Mouse (Mus musculus) stomach, embryonic 16.5 days (tissue): Measurements from ENCODE around the gene Ciao1. TPM values are rescaled to one million over a fixed set of nuclear protein-coding genes. Genes with fewer than 3 reads are reported as not detected.

Experiments used
- ATAC-seq: fragments of 200-750 bp; cut with Nextera tagmentation; 2 replicates; pipeline ENCODE4 v1.8.0; 2017; ENCODE audit warnings: moderate number of reproducible peaks, moderate TSS enrichment; ENCODE audit not compliant: insufficient read depth, low FRiP score
- H3K27ac ChIP-seq: fragments of 300-500 bp; sonication (generic); 2 replicates; pipeline ENCODE4 v1.5.1; 2014; ENCODE audit warnings: low read length
- H3K27me3 ChIP-seq: fragments of 300-500 bp; sonication (generic); 2 replicates; pipeline ENCODE4 v1.6.1; 2014; ENCODE audit warnings: low read length, control low read depth, mixed read lengths; ENCODE audit not compliant: control insufficient read depth, insufficient read depth
- H3K36me3 ChIP-seq: fragments of 300-500 bp; sonication (generic); 2 replicates; pipeline ENCODE4 v1.6.1; 2014; ENCODE audit warnings: low read length; ENCODE audit not compliant: control insufficient read depth, insufficient read depth
- H3K4me1 ChIP-seq: fragments of 300-500 bp; sonication (generic); 2 replicates; pipeline ENCODE4 v1.6.1; 2014; ENCODE audit warnings: low read length, control low read depth, mixed read lengths; ENCODE audit not compliant: control insufficient read depth, insufficient read depth
- H3K4me2 ChIP-seq: fragments of 300-500 bp; sonication (generic); 2 replicates; pipeline ENCODE4 v1.6.1; 2014; ENCODE audit warnings: low read depth, low read length, mixed read lengths
- H3K4me3 ChIP-seq: fragments of 300-500 bp; sonication (generic); replicated peaks from 2 replicates; pipeline ENCODE4 v1.5.1; 2014; ENCODE audit warnings: mild to moderate bottlenecking, low read length
- H3K9ac ChIP-seq: fragments of 300-500 bp; sonication (generic); 2 replicates; pipeline ENCODE4 v1.6.1; 2014; ENCODE audit warnings: low read length
- H3K9me3 ChIP-seq: fragments of 300-500 bp; sonication (generic); replicated peaks from 2 replicates; pipeline ENCODE4 v1.6.1; 2016; ENCODE audit warnings: low read length, control low read depth; ENCODE audit not compliant: control insufficient read depth
- WGBS: fragments of 180-500 bp; shearing (Covaris S2); extraction: QIAGEN DNeasy Blood & Tissue Kit; methylation state at CpG from one replicate; pipeline ENCODE4 v1.1.7; 2014; 5-methylcytosine and 5-hydroxymethylcytosine counted together
- polyA plus RNA-seq: library from polyadenylated mRNA; unstranded; fragments of >200 nt; fragmentation: Nextera tagmentation; extraction: Ambion mirVana; gene quantifications from 2 replicates; pipeline ENCODE4 v1.2.1, GENCODE M21; 2015

Gene Ciao1
- polyA plus RNA-seq, 1 experiment from 2014 or later, result 58.7 TPM

- no peak overlapping the region for H3K4me2 ChIP-seq
- 62% methylated on average over 3 of the region's 3 CpGs for WGBS
- H3K27me3 ChIP-seq, result no peaks in the 10 kb centered on the region
- no peaks in the 10 kb centered on the region for H3K9me3 ChIP-seq
- peaks cover 17% of the 10 kb centered on the region for H3K4me1 ChIP-seq
- no peak overlapping the region for H3K4me3 ChIP-seq
- H3K36me3 ChIP-seq, result peaks cover 2% of the 10 kb centered on the region; the same call in 1 of the 2 replicates
- no peak overlapping the region for H3K9ac ChIP-seq
- ATAC-seq, result no peak
- no peak overlapping the region for H3K27ac ChIP-seq
These were observed 4.4 kb upstream of the Ciao1 start for GRCm38 (mm10) chr2:127251880-127252527.

- Histone ChIP-seq H3K4me2 (no peak overlapping the region), H3K36me3 (no peaks in the 10 kb centered on the region), H3K4me3 (no peak overlapping the region), H3K9ac (no peak overlapping the region), H3K9me3 (no peaks in the 10 kb centered on the region), H3K27me3 (no peaks in the 10 kb centered on the region), H3K27ac (no peak overlapping the region), H3K4me1 (peaks cover 23% of the 10 kb centered on the region)
- ATAC-seq, result no peak
- 62% methylated on average over 3 of the region's 3 CpGs for WGBS
These were observed 3.8 kb upstream of the Ciao1 start for GRCm38 (mm10) chr2:127251457-127251856.

- Histone ChIP-seq H3K27ac (no peak overlapping the region), H3K9me3 (no peaks in the 10 kb centered on the region), H3K4me2 (no peak overlapping the region), H3K4me3 (no peak overlapping the region), H3K4me1 (peaks cover 23% of the 10 kb centered on the region), H3K9ac (no peak overlapping the region), H3K27me3 (no peaks in the 10 kb centered on the region), H3K36me3 (0 out of 2 replicates have a peak, but pooled peaks cover 3% of the 10 kb centered on the region)
- no peak for ATAC-seq
- WGBS, result 88% methylated on average over 9 of the region's 9 CpGs
These were observed 2.8 kb upstream of the Ciao1 start for GRCm38 (mm10) chr2:127250291-127251008.

GRCm38 (mm10) chr2:127248334-127249004 lies 853 bp upstream of the Ciao1 start:
- peaks cover 7% of the 10 kb centered on the region for H3K36me3 ChIP-seq
- H3K4me3 ChIP-seq, result peak overlapping the region; percentile 93
- no peaks in the 10 kb centered on the region for H3K9me3 ChIP-seq
- H3K27me3 ChIP-seq, result no peaks in the 10 kb centered on the region
- WGBS, result under 1% methylated on average over 39 of the region's 39 CpGs
- peak overlapping the region; percentile 89 for H3K9ac ChIP-seq
- H3K4me1 ChIP-seq, result peaks cover 23% of the 10 kb centered on the region
- peak overlapping the region; percentile 84 for H3K4me2 ChIP-seq
- peak; percentile 52 for ATAC-seq
- H3K27ac ChIP-seq, result peak overlapping the region; percentile 78

- Histone ChIP-seq H3K9ac (no peak overlapping the region), H3K27me3 (no peaks in the 10 kb centered on the region), H3K27ac (no peak overlapping the region), H3K4me1 (no peaks in the 10 kb centered on the region), H3K4me2 (no peak overlapping the region), H3K9me3 (no peaks in the 10 kb centered on the region), H3K36me3 (peaks cover 30% of the 10 kb centered on the region), H3K4me3 (no peak overlapping the region)
- no peak for ATAC-seq
- 93% methylated on average over 2 of the region's 2 CpGs for WGBS
These were observed 7.6 kb downstream of the Ciao1 start for GRCm38 (mm10) chr2:127240065-127240464.

- H3K9me3 ChIP-seq, result no peaks in the 10 kb centered on the region
- H3K27me3 ChIP-seq, result no peaks in the 10 kb centered on the region
- peaks cover 26% of the 10 kb centered on the region for H3K36me3 ChIP-seq
- H3K9ac ChIP-seq, result no peak overlapping the region
- no peak for ATAC-seq
- H3K4me1 ChIP-seq, result no peaks in the 10 kb centered on the region
- H3K4me2 ChIP-seq, result no peak overlapping the region
- H3K4me3 ChIP-seq, result no peak overlapping the region
- WGBS, result 90% methylated on average over 11 of the region's 11 CpGs
- H3K27ac ChIP-seq, result no peak overlapping the region
These were observed 9.6 kb downstream of the Ciao1 start for GRCm38 (mm10) chr2:127237897-127238610.

GRCm38 (mm10) chr2:127225261-127225660 lies 22.4 kb downstream of the Ciao1 start:
- Histone ChIP-seq H3K4me2 (no peak overlapping the region), H3K27me3 (no peaks in the 10 kb centered on the region), H3K27ac (no peak overlapping the region), H3K36me3 (peaks cover 52% of the 10 kb centered on the region), H3K9me3 (no peaks in the 10 kb centered on the region), H3K4me1 (no peaks in the 10 kb centered on the region), H3K9ac (no peak overlapping the region), H3K4me3 (no peak overlapping the region)
- WGBS, result 98% methylated on average over 3 of the region's 3 CpGs
- no peak for ATAC-seq

- Histone ChIP-seq H3K9me3 (no peaks in the 10 kb centered on the region), H3K4me3 (no peak overlapping the region), H3K4me2 (no peak overlapping the region), H3K9ac (no peak overlapping the region), H3K36me3 (peaks cover 52% of the 10 kb centered on the region), H3K27ac (no peak overlapping the region), H3K4me1 (no peaks in the 10 kb centered on the region), H3K27me3 (no peaks in the 10 kb centered on the region)
- 94% methylated on average over 5 of the region's 5 CpGs for WGBS
- ATAC-seq, result no peak
These were observed 29.9 kb downstream of the Ciao1 start for GRCm38 (mm10) chr2:127217746-127218145.
